Mouse (Mus musculus) midbrain, embryonic 16.5 days (tissue): ENCODE results near the gene Ttc9. TPM values are rescaled to one million over a fixed set of nuclear protein-coding genes. Genes with fewer than 3 reads are reported as not detected.

Experiments
- ATAC-seq: fragments of 200-750 bp; cut with Nextera tagmentation; 2 replicates; pipeline ENCODE4 v1.8.0; 2017; ENCODE audit warnings: moderate TSS enrichment
- H3K27ac ChIP-seq: fragments of 300-500 bp; sonication (generic); 2 replicates; pipeline ENCODE4 v1.5.1; 2014; ENCODE audit warnings: mild to moderate bottlenecking, low read length, mixed read lengths
- H3K27me3 ChIP-seq: fragments of 300-500 bp; sonication (generic); 2 replicates; pipeline ENCODE4 v1.6.1; 2014; ENCODE audit warnings: low read depth, low read length, mixed read lengths; ENCODE audit not compliant: control insufficient read depth, insufficient read depth
- H3K36me3 ChIP-seq: fragments of 300-500 bp; sonication (generic); 2 replicates; pipeline ENCODE4 v1.6.1; 2014; ENCODE audit warnings: mild to moderate bottlenecking, low read length, moderate library complexity, mixed read lengths; ENCODE audit not compliant: control insufficient read depth, insufficient read depth
- H3K4me1 ChIP-seq: fragments of 300-500 bp; sonication (generic); 2 replicates; pipeline ENCODE4 v1.6.1; 2014; ENCODE audit warnings: mild to moderate bottlenecking, low read length, mixed read lengths; ENCODE audit not compliant: control insufficient read depth, insufficient read depth
- H3K4me2 ChIP-seq: fragments of 300-500 bp; sonication (generic); 2 replicates; pipeline ENCODE4 v1.6.1; 2014; ENCODE audit warnings: mild to moderate bottlenecking, low read length, mixed read lengths
- H3K4me3 ChIP-seq: fragments of 300-500 bp; sonication (generic); 2 replicates; pipeline ENCODE4 v1.5.1; 2014; ENCODE audit warnings: low read depth, mild to moderate bottlenecking, low read length, moderate library complexity, mixed read lengths
- H3K9ac ChIP-seq: fragments of 300-500 bp; sonication (generic); 2 replicates; pipeline ENCODE4 v1.6.1; 2014; ENCODE audit warnings: low read depth, low read length, mixed read lengths
- H3K9me3 ChIP-seq: fragments of 300-500 bp; sonication (generic); replicated peaks from 2 replicates; pipeline ENCODE4 v1.6.1; 2014; ENCODE audit warnings: mild to moderate bottlenecking, low read length, mixed read lengths; ENCODE audit not compliant: control insufficient read depth, poor library complexity, severe bottlenecking
- WGBS: fragments of 180-500 bp; shearing (Covaris S2); extraction: QIAGEN DNeasy Blood & Tissue Kit; methylation state at CpG from one replicate; pipeline ENCODE4 v1.1.7; 2014; 5-methylcytosine and 5-hydroxymethylcytosine counted together
- polyA plus RNA-seq: library from polyadenylated mRNA; unstranded; fragments of >200 nt; fragmentation: Nextera tagmentation; extraction: Ambion mirVana; gene quantifications from 2 replicates; pipeline ENCODE4 v1.2.1, GENCODE M21; 2015

The Ttc9 gene
- polyA plus RNA-seq, 1 experiment from 2014 or later: 17.2 TPM

DNA sequence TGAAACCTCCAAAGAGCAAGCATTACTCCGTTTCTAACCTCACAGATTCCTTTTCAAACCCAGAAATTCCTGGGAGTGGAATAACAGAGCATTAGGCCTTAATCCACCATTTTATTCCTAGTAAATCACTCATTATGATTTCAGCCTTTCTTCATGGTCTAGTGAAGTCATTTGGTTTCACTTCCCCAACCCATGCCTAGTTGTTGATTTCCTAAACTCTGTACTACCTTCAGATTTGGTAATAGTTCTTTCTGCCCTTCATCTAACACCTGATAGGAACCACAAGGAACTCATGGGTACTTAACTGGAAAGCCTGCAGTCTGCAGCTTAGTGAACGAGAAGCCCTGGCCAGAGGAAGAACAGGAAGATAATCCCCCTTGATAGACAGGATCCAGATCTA, 44.5 kb downstream of the Ttc9 start:
- 8% methylated on average over 2 of the region's 2 CpGs for WGBS
- Histone ChIP-seq H3K9me3 (no peaks in the 10 kb centered on the region), H3K27me3 (no peaks in the 10 kb centered on the region), H3K4me2 (no peak overlapping the region), H3K4me3 (no peak overlapping the region), H3K36me3 (no peaks in the 10 kb centered on the region), H3K9ac (no peak overlapping the region), H3K4me1 (no peaks in the 10 kb centered on the region), H3K27ac (no peak overlapping the region)
- no peak for ATAC-seq

DNA sequence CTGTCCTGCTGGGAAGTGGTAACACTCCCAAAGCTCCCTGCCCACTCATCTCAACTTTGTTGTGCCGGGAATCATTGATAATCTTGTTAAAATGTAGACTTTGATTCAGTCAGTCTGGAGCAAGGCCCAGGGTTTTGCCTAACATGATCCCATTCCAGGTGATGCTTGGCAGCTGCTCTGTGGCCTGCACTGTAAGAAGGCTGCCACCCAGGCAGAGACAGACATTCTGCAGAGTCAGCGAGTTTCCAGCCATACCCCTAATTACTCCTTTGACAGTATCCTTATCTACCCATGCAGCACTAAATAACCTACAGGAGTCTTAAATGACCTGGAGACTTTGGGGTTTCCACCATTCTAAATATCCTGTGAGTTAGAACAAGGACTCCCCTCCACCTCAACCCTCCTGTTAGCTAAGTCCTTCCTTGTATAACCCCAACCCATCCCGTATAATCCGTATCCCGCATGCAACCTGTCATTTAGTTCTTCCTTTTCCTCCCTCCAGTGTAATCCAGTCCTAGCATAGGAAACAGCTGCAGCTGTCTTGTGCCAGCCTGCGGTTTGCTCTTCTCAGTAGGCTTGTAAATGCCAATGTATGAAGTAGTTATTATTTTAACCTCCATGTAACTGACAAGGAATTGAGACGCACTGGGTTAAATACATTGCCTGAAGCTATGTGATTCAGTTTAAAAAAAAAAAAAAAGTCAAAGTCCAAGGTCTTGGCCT, 48.9 kb downstream of the Ttc9 start:
- Histone ChIP-seq H3K9me3 (no peaks in the 10 kb centered on the region), H3K4me1 (no peaks in the 10 kb centered on the region), H3K27ac (no peak overlapping the region), H3K27me3 (no peaks in the 10 kb centered on the region), H3K36me3 (no peaks in the 10 kb centered on the region), H3K4me2 (no peak overlapping the region), H3K4me3 (no peak overlapping the region), H3K9ac (no peak overlapping the region)
- no peak for ATAC-seq
- WGBS: 73% methylated on average over 7 of the region's 7 CpGs

DNA sequence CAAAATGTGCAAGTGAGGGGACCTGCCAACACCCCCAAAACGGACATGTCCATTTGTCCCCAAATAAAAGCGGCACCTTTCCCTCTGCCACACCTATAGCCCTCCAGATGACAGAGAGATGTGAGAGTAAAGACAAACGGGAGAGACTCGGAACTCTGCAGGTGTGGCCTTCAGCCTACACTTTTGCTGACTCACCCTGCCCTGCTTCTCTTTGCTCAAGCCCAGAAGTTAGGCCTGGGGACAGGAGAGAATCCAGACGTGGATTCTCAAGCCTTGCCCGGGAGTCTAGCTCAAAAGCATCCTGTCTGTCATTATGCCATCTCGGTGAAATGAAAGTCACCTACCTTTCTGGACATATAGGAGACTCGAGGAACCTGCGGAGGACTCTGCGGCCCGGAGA, 52.3 kb downstream of the Ttc9 start:
- no peaks in the 10 kb centered on the region for H3K9me3 ChIP-seq
- H3K4me2 ChIP-seq: no peak overlapping the region
- ATAC-seq: no peak
- 79% methylated on average over 11 of the region's 11 CpGs for WGBS
- H3K36me3 ChIP-seq: no peaks in the 10 kb centered on the region
- H3K27me3 ChIP-seq: no peaks in the 10 kb centered on the region
- peaks cover 11% of the 10 kb centered on the region for H3K4me1 ChIP-seq
- no peak overlapping the region for H3K27ac ChIP-seq
- H3K9ac ChIP-seq: no peak overlapping the region
- no peak overlapping the region for H3K4me3 ChIP-seq

DNA sequence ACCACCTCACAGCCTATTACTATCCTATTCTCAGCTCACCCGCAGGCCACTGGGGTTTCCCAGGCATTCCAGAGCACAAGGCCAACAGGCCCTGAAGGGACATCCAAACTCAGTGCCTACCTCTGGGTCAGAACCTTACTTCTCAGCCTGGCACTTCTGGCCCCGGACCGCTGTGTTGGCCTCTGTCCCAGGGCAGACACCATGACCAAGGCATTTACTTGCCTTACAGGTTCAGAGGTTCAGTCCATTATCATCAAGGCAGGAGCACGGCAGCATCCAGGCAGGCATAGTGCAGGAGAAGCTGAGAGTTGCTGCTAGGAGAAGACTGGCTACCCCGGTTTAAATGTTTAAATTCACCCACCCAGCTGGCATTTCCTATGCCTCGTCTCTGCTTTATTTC, 53.0 kb downstream of the Ttc9 start:
- peaks cover 11% of the 10 kb centered on the region for H3K4me1 ChIP-seq
- H3K27me3 ChIP-seq: no peaks in the 10 kb centered on the region
- no peak for ATAC-seq
- no peaks in the 10 kb centered on the region for H3K9me3 ChIP-seq
- H3K27ac ChIP-seq: no peak overlapping the region
- H3K4me2 ChIP-seq: no peak overlapping the region
- H3K4me3 ChIP-seq: no peak overlapping the region
- no peak overlapping the region for H3K9ac ChIP-seq
- 78% methylated on average over 6 of the region's 6 CpGs for WGBS
- no peaks in the 10 kb centered on the region for H3K36me3 ChIP-seq

DNA sequence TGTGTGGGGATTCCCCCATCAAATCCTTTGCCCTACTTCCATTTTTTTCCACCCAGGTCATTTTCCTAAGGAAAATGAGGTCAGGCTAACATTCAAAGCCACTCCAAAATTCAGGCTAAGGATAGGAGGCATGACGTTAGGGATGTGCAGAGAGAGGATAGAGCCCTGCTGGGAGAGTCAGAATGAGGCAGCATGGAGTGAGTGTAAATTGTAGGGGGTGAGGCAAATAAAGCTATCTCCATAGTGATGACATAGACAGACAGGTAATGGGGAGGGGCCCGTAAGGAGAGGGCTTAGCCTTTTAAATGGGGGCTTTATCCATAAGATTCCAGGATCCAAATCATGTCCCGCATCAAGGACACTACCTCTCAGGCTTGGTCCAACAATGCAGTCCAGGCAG, 54.9 kb downstream of the Ttc9 start:
- Histone ChIP-seq H3K27ac (0 out of 2 replicates have a peak overlapping the region, but pooled peaks have one; percentile 24), H3K27me3 (no peaks in the 10 kb centered on the region), H3K36me3 (no peaks in the 10 kb centered on the region), H3K9me3 (no peaks in the 10 kb centered on the region), H3K9ac (no peak overlapping the region), H3K4me1 (peaks cover 11% of the 10 kb centered on the region), H3K4me2 (peak overlapping the region; percentile 17; the same call in 1 of the 2 replicates), H3K4me3 (no peak overlapping the region)
- peak; percentile 43; the same call in 1 of the 2 replicates for ATAC-seq
- 32% methylated on average over 3 of the region's 3 CpGs for WGBS

DNA sequence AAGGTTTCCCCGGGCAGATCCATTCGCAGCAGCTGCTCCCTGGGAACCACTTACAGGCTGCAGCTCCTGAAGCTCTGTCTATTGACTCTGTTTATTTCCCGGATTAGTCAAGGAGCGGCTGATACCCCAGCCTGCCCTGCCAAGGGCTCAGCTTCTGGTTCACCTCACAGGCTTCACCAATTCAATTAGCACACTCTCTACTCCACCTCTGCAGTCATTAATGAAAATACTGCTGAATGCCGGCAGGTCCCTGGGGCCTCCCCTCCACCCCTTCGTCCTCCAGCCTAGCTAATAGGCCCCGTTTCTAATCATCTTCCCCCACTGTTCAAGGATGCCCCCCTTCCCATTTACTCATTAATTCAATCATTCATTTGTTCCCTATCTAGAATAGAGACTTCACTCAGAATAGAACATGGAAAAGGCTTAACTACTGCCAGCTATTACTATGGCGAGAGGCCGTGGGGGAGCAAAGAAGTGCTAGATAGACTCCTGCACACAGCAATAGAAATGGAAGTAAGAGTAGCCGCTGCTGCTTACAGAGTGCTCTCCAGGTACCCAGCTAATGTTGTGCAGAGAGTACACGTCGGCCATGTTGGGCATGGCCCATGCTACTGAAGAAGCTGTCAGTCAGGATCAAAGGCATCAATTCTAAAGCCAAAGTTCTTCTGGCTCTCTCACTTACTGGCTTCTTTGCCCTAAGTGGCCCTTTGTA, 55.5 kb downstream of the Ttc9 start:
- 20% methylated on average over 12 of the region's 12 CpGs for WGBS
- no peak overlapping the region for H3K9ac ChIP-seq
- no peaks in the 10 kb centered on the region for H3K27me3 ChIP-seq
- peak; percentile 83 for ATAC-seq
- H3K4me2 ChIP-seq: peak overlapping the region; percentile 17; the same call in 1 of the 2 replicates
- no peaks in the 10 kb centered on the region for H3K36me3 ChIP-seq
- H3K9me3 ChIP-seq: no peaks in the 10 kb centered on the region
- peaks cover 11% of the 10 kb centered on the region for H3K4me1 ChIP-seq
- no peak overlapping the region for H3K4me3 ChIP-seq
- H3K27ac ChIP-seq: no peak overlapping the region

DNA sequence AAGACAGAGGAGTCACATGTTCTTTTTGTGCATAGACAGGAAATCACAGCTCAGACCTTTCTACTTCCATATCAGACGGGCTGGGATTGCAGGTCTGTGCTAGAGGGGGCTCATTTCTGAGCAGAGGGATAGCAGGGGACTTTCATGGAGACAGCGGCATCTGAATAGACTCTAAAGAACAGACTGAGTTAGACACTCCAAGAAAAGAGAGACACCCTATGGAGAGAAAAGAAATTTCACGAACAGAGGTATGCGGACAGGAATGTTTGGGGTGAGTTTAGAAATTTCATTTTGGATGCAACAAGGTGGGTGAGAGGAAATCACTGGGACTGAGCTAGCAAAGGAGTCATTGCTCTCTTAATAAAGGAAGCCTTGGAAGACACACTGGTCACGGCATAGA, 56.8 kb downstream of the Ttc9 start:
- H3K9me3 ChIP-seq: no peaks in the 10 kb centered on the region
- no peak overlapping the region for H3K4me3 ChIP-seq
- no peaks in the 10 kb centered on the region for H3K36me3 ChIP-seq
- WGBS: 83% methylated on average over 5 of the region's 5 CpGs
- H3K4me1 ChIP-seq: peaks cover 11% of the 10 kb centered on the region
- H3K27ac ChIP-seq: no peak overlapping the region
- H3K27me3 ChIP-seq: no peaks in the 10 kb centered on the region
- no peak overlapping the region for H3K9ac ChIP-seq
- H3K4me2 ChIP-seq: no peak overlapping the region
- ATAC-seq: no peak

DNA sequence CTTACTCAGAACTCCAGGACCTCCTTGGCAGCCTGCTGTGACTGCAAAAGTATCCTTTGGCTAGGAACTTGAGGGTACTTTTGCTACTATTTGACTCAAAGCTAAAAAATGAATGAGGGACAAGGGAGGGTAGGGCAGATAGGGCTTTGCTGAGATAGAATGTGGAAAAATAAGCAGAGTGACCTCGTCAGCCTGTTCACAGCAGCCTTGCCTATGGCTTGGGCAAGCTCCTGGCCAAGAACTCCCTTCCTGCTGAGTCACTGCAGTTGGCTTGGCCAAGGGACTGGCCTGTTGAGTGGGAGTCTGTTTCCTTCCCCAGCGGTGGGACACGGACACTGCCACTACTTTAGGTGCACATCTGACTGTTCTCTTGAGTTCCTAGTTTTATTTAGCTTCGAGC, 57.5 kb downstream of the Ttc9 start:
- no peak overlapping the region for H3K9ac ChIP-seq
- H3K4me3 ChIP-seq: no peak overlapping the region
- peaks cover 11% of the 10 kb centered on the region for H3K4me1 ChIP-seq
- H3K9me3 ChIP-seq: no peaks in the 10 kb centered on the region
- 86% methylated on average over 4 of the region's 4 CpGs for WGBS
- H3K4me2 ChIP-seq: no peak overlapping the region
- no peak overlapping the region for H3K27ac ChIP-seq
- no peaks in the 10 kb centered on the region for H3K36me3 ChIP-seq
- no peaks in the 10 kb centered on the region for H3K27me3 ChIP-seq
- ATAC-seq: no peak

DNA sequence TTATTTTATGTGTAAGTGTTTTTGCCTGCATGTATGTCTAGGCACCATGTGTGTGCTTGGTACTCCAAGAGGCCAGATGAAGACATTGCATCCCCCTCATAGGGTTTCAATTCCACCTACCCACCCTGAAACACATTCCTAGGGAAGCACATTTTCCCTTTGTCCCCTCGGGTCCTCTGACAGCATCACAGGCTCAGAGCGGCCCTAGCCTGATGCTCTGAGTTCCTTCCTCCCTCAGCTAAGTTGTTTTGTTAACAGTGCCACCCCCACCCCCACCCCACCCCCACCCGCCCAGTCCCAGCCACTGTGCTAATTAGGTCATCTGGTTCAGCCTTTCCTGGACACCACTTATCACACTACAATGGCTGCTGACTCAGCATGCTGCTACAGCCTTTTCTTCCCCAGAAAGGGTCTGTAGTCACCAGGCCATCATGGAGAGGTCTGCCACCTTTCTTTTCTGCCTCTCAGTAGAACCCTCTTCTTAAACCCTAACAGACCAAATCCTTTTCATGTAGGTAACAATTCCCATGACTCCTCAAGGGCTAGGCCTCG, 58.5 kb downstream of the Ttc9 start:
- no peak overlapping the region for H3K4me3 ChIP-seq
- no peaks in the 10 kb centered on the region for H3K27me3 ChIP-seq
- H3K4me1 ChIP-seq: peaks cover 11% of the 10 kb centered on the region
- no peaks in the 10 kb centered on the region for H3K36me3 ChIP-seq
- H3K9ac ChIP-seq: no peak overlapping the region
- H3K27ac ChIP-seq: no peak overlapping the region
- 30% methylated on average over 3 of the region's 4 CpGs for WGBS
- H3K4me2 ChIP-seq: no peak overlapping the region
- H3K9me3 ChIP-seq: no peaks in the 10 kb centered on the region
- no peak for ATAC-seq
